Mouse (Mus musculus) natural killer cell, adult 2 months (primary cell): ENCODE results near the gene Pde4dip.

ENCODE experiments used
- DNase-seq, 2 experiments: peaks; one replicate each; pipeline ENCODE4 v3.0.0; 2022; ENCODE audit warnings: low spot score in 2 of 2

The Pde4dip gene

DNA sequence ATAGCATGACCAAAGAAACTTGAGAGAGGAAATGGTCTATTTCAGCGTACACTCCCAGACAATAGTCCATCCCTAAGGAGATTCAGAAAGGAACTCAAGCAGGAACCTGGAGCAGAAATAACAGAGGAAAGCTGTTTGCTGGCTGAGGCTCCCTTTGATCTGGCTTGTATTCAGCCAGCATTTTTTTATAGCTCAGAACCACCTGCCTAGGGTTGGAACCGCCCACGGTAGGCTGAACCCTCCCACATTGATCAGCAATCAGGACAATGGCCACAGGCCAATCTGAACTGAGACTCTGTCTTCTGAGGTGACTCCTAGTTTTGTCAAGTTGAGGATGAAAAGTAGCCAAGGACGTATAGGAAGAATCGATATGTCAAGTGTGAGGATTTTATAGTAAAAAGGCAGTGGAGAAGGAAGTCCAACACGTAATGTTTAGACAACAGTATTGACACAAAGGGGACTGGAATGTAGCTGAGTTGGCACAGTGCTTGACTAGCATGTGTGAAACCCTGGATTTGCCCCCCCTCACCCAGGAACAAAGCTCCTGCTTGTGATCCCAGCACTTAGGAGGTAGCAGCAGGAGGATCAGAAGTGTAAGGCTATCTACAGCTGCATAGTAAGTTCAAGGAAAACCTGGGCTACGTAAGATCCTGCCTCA, 44.2 kb downstream of the Pde4dip start:
- no peak for DNase-seq

GRCm38 (mm10) chr3:97842641-97843040, 45.9 kb downstream of the Pde4dip start:
- no peak for DNase-seq

- no peak for DNase-seq
Observed at GRCm38 (mm10) chr3:97840439-97840838, 48.1 kb downstream of the Pde4dip start.

DNA sequence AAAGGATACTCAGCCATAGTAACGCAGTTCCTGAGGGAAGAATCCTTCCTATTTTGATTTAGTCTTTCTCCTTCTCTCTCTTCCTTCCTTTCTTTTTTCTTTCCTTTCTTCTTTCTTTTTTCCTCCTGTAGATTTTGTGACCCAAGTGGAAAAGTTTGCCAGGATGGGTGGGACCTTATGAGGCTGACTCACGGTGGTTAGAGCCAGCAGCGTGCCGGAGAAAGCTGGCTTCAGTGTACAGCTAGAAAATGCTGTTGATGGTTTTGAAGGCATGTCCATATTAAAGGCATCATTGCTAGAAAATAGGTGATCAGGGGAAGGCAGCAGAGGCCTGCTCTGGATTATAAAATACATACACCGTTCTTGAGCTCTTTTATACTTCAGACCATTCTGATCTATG, 52.6 kb downstream of the Pde4dip start:
- DNase-seq, result no peak

DNA sequence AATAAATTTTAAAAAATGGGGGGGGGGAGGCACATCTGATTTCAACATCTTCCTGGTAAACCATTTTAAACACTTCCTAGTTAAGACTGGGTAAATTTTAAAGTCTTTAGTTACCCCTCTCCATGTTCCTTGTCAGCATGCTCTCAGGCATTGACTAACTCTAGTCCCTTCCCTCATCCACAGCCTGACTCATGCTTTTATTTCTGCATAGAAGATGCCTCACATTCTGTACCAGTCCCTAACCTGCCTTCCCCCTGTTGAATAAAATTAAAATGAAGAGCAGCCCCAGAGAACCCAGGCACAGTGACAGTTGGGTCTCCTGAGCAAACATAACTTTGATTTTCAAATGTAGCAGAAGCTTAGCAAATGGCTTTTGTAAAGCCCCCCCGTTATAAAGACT, 53.9 kb downstream of the Pde4dip start:
- no peak for DNase-seq

DNA sequence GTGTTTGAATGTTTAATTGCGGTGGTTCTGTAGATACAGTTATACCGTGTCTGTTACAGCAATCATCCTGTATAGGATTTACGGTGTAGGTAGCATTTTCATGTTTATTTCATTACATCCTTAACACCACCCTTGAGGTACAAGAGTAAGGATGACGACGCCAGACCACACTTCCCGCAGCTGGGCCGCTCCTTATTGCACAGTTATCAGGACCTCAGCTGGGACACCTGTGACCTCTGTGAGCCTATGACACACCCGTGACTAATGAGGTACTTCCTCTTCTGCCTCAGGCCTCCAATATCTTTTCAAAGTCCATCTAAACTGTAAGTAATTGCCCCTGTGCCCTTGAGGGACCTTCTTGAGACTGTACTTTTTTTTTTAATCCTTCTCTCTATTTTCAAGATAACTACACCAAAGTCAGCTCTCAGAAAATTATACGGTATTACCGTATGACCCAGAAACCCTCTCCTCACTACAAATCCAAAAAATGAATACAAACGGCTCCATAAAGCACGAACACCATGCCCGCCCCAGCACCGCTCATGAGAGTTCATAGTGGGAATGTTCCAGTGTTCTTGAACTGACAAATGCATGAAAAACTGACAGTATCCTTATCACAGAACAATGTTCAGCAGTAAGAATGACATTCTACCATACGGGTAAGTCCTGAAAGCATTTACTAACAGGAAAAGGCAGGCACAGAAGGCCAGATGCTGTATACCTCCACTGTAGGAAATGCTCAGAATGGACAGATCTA, 56.8 kb downstream of the Pde4dip start:
- no peak for DNase-seq

DNA sequence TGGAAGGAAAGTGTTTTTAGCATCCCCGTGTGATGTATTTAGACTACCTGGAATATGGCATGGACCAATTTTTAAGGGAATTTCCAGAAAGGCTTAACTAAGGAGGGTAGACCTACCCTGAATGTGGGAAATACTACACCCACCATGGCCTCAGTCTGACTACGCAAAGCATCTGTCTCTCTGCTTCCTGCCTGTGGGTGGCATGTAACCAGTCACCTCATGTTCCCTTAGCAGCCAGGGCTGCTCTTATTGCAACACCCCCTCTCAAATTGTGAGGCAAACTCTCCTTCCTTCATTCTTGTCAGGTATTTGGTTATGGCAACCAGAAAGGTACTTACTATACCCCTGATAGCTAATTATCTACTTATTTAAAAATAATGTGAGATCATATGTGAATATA, 57.9 kb downstream of the Pde4dip start:
- DNase-seq, result no peak

- DNase-seq, result no peak
Observed at GRCm38 (mm10) chr3:97830122-97830521, 58.4 kb downstream of the Pde4dip start.

GRCm38 (mm10) chr3:97828286-97828685, 60.2 kb downstream of the Pde4dip start:
- DNase-seq, result no peak

- DNase-seq, result no peak
Observed at GRCm38 (mm10) chr3:97825246-97825645, 63.3 kb downstream of the Pde4dip start.

GRCm38 (mm10) chr3:97824744-97825143, 63.8 kb downstream of the Pde4dip start:
- no peak for DNase-seq

GRCm38 (mm10) chr3:97824011-97824711, 64.3 kb downstream of the Pde4dip start:
- DNase-seq, result peak; percentile 3 to 60

- DNase-seq, result no peak
Observed at GRCm38 (mm10) chr3:97823438-97823837, 65.1 kb downstream of the Pde4dip start.

DNA sequence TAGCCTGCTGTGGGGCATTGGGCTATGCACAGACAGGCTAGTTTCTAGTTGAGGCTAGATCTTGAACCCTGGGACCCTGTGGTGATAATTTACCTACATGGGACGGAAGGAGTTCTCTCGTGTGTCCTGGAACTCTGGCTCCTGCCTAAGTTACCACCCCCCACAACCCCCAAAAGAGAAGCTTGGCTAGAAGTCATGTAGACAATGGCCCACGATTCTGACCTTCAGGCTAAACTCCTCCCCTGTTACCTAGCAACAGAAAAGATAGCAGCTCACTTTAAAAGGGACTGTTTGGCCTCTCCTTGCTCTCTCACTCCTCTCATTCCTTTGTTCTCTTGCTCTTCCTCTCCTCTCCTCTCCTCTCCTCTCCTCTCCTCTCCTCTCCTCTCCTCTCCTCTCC, 69.5 kb downstream of the Pde4dip start:
- no peak for DNase-seq

DNA sequence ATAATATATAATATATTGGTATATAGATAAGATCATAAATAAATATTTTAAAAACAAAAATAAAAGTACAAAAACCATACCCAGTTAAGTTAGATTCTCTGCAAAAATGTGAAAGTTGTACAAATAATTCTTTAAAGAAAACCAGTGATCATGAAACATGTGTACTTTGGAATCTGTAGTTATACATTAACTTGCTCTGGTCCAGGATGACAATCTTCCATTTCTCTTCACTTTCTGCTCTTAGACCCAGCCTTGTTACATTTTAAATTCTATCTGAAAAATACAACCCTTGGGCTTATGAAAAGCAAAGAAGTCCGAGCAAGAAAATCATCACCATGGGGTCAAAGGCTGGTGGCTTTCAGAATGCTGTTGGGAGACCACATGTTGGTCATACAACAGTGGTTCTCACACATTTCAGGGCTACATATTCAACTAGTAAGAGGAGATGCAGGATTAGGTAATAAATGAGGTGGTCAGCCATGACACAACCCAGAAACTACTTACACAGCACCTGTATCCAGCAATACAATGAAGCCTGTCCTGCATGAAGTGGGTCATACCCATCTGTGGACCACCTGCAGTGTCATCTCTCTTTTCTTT, 70.0 kb downstream of the Pde4dip start:
- DNase-seq, result no peak

DNA sequence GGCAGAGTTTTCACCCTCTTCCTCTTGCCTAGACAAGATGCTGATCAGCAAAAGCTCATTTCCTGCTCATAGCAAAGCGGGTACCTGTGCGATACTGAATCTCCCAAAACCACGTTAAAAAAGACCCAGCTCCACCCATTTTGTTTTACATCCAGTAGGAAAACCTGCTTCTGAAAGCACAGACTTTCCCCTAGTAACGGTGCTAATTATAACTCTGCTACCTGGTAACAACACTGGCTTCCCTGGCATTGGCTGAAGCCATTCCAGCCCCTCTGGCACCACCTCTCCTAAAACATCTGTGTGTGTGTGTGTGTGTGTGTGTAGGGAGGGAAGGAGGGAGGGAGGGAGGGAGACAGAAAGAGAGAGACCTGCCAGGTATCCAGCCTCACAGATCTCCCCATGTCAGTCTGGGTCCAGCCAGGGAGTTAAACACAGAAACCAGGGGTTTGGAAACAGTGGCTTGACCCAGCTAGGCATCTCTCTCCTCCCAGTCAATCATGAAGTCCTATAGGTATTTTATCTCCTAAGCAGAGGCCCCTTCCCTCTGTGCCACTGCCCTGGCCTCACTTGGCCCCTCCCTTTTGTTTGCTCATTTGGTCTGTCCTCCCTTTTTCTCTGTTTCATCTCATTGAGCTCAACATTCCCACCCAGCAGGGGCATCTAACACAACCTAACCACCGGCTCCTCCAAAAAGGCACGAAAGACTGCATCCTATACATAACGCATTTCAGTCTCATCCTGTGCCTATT, 76.7 kb downstream of the Pde4dip start:
- DNase-seq, result no peak

DNA sequence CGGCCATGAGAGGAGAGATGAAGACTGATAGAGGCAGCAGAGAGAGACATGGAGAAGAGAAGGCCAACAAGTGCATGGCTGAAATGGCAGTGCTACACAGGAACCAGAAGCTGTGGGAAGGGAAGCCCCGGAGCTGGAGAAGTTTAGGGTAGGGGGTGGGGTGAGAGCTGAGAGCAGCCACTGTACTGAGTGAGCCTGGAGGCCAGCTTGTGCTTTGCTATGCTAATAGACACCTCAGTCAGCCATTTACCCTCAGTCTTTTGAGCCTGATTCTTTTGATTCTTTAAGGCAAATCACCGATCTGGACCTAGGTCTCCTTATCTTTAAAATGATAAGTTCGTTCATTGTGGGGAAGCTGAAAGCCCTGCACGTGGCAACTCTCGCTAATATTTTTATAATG, 77.3 kb downstream of the Pde4dip start:
- DNase-seq, result no peak

DNA sequence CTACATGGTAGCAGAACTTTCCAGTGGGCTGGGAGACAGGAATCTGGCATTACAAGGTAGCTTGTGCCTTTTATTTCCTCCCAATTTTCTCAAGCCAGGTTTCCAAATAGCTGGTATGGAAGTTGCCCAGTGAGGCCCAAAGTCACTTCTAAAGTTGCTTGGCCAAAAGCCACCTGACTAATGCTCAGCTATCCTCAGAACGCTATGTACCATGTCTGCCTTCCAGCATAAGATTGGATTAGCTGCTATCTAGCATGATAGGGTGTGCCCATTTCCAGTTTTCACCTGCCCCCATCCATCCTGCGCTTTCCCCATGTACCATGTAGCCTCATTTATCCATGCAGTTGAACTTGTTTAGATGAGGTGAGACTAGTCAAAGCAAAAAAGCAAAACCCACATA, 78.2 kb downstream of the Pde4dip start:
- no peak for DNase-seq

DNA sequence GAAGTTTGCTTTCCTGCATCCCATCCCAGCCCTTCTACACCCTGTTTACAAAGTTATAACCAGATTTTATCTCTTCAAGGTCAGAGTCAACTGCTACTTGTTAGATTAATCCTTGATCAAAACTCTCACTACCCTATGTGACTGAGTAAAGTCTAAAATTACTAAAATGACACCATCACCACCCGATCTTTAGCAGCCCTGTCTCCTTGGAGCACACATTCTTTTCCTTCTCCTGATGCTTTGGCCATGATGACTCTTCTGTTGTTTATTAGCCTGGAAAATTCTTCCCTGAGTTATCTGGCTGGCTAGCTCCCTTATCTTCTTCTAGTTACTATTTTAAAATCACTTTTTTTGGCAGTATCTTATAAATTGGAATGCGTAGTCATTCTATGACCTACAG, 82.9 kb downstream of the Pde4dip start:
- no peak for DNase-seq

- DNase-seq, result no peak
Observed at GRCm38 (mm10) chr3:97803675-97804074, 84.8 kb downstream of the Pde4dip start.

DNA sequence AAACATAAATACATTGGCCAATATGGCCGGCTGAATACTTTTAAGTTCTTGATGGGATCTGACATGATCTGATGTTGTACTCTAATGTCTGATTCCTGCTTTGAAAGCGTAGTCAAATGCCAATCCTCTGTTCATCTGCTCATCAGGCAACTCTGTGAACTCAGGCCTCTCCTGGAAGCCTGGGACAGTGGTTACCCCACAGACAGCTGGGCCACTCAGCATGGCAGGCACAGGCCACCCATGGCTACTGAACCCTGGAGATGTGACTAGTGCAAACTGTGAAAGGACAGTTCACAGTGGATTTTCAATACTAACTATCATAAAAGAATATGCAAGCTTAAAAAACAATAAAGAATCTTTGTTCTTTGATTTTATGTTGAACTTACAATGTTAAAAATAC, 85.6 kb downstream of the Pde4dip start:
- DNase-seq, result no peak

GRCm38 (mm10) chr3:97802297-97802696, 86.2 kb downstream of the Pde4dip start:
- DNase-seq, result no peak
